Mouse (Mus musculus) gastrocnemius, postnatal 36 days (tissue): ENCODE results near the gene Cnot10. TPM values are rescaled to one million over a fixed set of nuclear protein-coding genes. Genes with fewer than 3 reads are reported as not detected.
"Not testable (repeated sequence)": the region's sequence is repeated elsewhere in the genome, so short reads cannot be mapped to it uniquely, and the experiment has no call there.

Source experiments
- DNase-seq, 2 experiments: peaks; one replicate each; pipeline ENCODE4 v3.0.0; 2022
- intact Hi-C: fragments of 180-260 bp; cut with DNase I; formaldehyde crosslinking; loops from one replicate; pipeline ENCODE4 v1.15.1; 2025
- total RNA-seq, 2 experiments: library from RNA; stranded (reverse); gene quantifications; 2 replicates each; pipeline ENCODE4 v1.2.3; 2021

Cnot10 gene
- total RNA-seq, 2 experiments from 2014 or later, result 11.9 to 15.0 TPM

GRCm38 (mm10) chr9:114656701-114657100 lies 16.7 kb upstream of the Cnot10 start:
- intact Hi-C loops, result no loop called here
- no peak for DNase-seq

GRCm38 (mm10) chr9:114655356-114655755 lies 15.4 kb upstream of the Cnot10 start:
- intact Hi-C loops, result no loop called here
- no peak for DNase-seq

- DNase-seq, result no peak
- intact Hi-C loops, result loop anchor here (5.0 kb wide), 1 partner anchor 36 kb away; the partner anchor contains the start of gene Dync1li1
These were observed 11.1 kb upstream of the Cnot10 start for GRCm38 (mm10) chr9:114650938-114651634.

- intact Hi-C loops, result loop anchor here (1.0 kb wide), 1 partner anchor 78 kb away; no protein-coding TSS in a partner anchor
These were observed 9.4 kb upstream of the Cnot10 start for GRCm38 (mm10) chr9:114649371-114649770.

GRCm38 (mm10) chr9:114648472-114648871 lies 8.5 kb upstream of the Cnot10 start:
- intact Hi-C loops, DNase-seq: not testable (repeated sequence)

More at GRCm38 (mm10) chr9:114649371-114649770, 9.4 kb upstream of the Cnot10 start:
- no peak for DNase-seq

- DNase-seq, result no peak
- intact Hi-C loops, result no loop called here
These were observed 7.8 kb upstream of the Cnot10 start for GRCm38 (mm10) chr9:114647506-114648432.

- intact Hi-C loops, result no loop called here
- DNase-seq, result no peak
These were observed 6.8 kb upstream of the Cnot10 start for GRCm38 (mm10) chr9:114646556-114647505.

- intact Hi-C loops, result no loop called here
- DNase-seq, result no peak
These were observed 717 bp downstream of the Cnot10 start for GRCm38 (mm10) chr9:114639186-114639748.

- intact Hi-C loops, result no loop called here
- DNase-seq, result no peak
These were observed 3.2 kb downstream of the Cnot10 start for GRCm38 (mm10) chr9:114636751-114637150.

- intact Hi-C loops, result no loop called here
These were observed 3.8 kb downstream of the Cnot10 start for GRCm38 (mm10) chr9:114636150-114636549.

GRCm38 (mm10) chr9:114632331-114632730 lies 7.7 kb downstream of the Cnot10 start:
- intact Hi-C loops, result no loop called here
- DNase-seq, result no peak

More at GRCm38 (mm10) chr9:114636150-114636549, 3.8 kb downstream of the Cnot10 start:
- no peak for DNase-seq

- intact Hi-C loops, result no loop called here
- no peak for DNase-seq
These were observed 13.3 kb downstream of the Cnot10 start for GRCm38 (mm10) chr9:114626726-114627125.

GRCm38 (mm10) chr9:114624178-114624577 lies 15.8 kb downstream of the Cnot10 start:
- intact Hi-C loops, result no loop called here
- no peak for DNase-seq

GRCm38 (mm10) chr9:114621149-114621548 lies 18.8 kb downstream of the Cnot10 start:
- no peak for DNase-seq

GRCm38 (mm10) chr9:114614176-114614953 lies 25.6 kb downstream of the Cnot10 start:
- intact Hi-C loops, result no loop called here
- DNase-seq, result no peak

More at GRCm38 (mm10) chr9:114621149-114621548, 18.8 kb downstream of the Cnot10 start:
- intact Hi-C loops, result no loop called here

- intact Hi-C loops, result no loop called here
- no peak for DNase-seq
These were observed 27.0 kb downstream of the Cnot10 start for GRCm38 (mm10) chr9:114613026-114613425.

- intact Hi-C loops, result no loop called here
These were observed 27.4 kb downstream of the Cnot10 start for GRCm38 (mm10) chr9:114612566-114612965.

GRCm38 (mm10) chr9:114610266-114610665 lies 29.7 kb downstream of the Cnot10 start:
- no peak for DNase-seq
- intact Hi-C loops, result no loop called here

More at GRCm38 (mm10) chr9:114612566-114612965, 27.4 kb downstream of the Cnot10 start:
- DNase-seq, result no peak
